Mouse (Mus musculus) ovary, postnatal 36 days (tissue): ENCODE data around the gene Hoxc10.

Source experiments
- DNase-seq: peaks from one replicate; pipeline ENCODE4 v3.0.0; 2022; ENCODE audit warnings: low spot score, mixed read lengths

The Hoxc10 gene

DNA sequence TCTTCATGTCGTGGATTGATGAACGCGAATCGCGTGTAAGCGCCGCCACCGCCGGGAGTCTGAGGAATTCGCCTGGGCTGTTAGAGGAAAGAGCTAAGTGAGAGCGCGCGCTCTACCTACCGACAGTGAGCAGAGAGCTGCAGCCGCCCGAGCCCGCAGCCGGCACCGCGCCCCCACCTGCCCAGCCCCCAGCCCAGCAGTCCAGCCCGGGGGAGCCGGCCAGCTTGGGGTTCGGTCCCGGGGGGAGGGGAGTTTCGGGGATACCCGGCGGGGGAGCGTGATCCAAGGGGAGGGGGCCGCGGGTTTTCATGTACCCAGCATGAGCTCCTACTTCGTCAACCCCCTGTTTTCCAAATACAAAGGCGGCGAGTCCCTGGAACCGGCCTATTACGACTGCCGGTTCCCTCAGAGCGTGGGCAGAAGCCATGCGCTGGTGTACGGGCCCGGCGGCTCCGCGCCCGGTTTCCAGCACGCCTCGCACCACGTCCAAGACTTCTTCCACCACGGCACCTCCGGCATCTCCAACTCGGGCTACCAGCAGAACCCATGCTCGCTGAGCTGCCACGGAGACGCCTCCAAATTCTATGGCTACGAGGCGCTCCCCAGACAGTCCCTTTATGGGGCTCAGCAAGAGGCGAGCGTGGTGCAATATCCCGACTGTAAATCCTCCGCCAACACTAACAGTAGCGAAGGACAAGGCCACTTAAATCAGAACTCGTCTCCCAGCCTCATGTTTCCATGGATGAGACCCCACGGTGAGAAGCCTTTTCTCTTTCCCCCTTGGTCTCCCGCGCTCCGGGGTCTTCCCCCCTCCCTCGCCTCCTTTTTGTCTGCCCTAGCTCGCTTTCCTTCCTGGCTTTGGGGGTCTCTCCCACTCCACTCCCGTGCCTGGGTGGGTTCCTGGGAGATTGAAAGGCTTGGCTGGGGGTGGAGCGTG, 24.1 kb downstream of the Hoxc10 start, which contains the start of gene Hoxc8:
Gene Hoxc8 (plus strand): TSS at position 147 of the 937 bp plus-strand sequence.
- no peak for DNase-seq

DNA sequence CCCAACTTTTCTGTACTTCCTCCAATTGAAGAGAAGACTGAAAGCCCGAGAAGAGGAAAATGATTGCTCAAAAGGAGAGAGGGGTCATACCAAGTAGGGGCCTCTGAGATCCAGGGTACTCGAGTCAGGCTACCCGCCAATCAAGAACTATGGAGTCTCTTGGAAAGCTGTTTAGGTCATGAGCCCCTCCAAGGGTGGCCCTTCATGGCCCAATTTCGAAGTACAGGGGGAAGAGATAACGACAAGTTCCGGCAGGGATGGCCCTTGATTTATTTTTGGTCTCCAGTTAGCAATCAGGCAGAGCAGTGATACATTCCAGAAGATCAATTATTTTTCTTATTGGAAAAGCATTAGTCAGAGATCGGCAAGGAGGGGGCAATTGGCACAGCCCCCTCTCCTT, 25.2 kb downstream of the Hoxc10 start:
- no peak for DNase-seq

DNA sequence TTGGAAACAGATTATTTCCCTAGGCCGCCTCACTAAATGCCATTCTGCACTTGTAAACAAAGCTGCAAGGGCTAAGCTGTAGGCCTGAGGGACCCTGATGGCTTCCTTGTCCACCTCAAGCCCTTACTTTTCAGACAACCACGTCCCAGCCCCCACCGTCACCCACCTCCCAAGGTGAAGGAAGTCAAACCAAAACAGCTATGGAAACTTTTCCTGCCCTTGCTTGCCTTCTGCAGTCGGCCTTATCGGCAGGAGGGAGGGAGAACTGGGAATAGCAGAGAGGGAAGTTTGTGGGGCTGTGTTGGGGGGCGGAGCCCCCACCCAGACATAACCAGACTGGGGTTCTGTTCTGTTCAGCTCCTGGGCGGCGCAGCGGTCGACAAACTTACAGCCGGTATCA, 25.6 kb downstream of the Hoxc10 start:
- DNase-seq: no peak

DNA sequence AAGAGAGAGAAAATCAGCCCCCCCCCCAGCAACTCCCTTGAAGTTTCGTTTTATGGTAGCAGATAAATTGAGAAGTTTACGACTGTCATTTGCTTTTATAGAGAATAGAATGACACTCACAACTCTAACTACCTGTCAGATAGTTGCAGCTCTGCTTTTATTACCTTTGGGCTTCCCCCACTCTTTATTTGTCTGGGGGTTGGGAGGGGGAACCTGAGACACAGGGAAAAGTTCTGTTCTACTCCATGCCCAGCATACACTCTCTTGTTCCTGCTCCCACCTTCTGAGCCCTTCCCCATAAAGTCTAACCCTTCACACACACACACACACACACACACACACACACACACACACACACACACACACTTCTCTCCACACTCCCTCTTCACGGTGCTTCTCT, 26.3 kb downstream of the Hoxc10 start:
- DNase-seq: no peak

DNA sequence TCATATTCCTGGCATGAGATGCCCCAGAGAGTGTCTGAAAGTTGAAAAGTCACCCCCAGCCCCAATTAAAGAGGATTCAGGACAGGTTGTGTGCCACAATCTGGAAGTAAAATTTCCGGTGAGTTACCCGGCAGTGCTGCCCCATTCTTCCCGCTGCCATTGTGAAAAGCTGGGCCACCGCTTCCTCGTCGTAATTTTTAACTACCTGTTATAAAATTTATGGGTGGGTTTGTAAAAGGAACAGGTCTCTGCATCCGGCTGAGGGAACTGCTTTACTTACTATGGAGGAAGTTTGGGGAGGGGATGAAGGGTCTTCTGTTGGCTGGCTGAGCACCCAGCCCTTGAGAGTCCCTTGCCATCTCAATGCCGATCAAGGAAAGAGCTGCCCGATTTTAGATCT, 30.0 kb downstream of the Hoxc10 start:
- DNase-seq: no peak

DNA sequence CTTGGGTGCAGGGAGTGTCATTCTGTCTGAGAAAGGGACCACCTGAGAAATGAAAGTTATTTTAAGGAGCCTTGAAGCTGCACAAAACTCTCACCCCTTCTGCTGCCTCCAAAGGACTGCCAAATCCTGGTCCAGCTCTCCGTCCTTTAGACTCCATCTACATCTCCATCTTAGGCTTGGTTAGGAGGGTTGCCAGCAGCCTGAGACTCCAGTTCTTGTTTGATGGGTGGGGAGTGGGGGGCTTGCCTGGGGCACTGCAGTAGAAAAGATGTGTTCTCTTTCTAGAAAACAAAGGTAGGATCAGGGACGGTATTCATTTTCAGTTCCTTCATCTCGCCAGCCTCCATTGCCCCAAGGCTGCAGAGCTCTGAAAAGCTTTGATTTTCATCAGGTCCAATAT, 30.8 kb downstream of the Hoxc10 start:
- no peak for DNase-seq

DNA sequence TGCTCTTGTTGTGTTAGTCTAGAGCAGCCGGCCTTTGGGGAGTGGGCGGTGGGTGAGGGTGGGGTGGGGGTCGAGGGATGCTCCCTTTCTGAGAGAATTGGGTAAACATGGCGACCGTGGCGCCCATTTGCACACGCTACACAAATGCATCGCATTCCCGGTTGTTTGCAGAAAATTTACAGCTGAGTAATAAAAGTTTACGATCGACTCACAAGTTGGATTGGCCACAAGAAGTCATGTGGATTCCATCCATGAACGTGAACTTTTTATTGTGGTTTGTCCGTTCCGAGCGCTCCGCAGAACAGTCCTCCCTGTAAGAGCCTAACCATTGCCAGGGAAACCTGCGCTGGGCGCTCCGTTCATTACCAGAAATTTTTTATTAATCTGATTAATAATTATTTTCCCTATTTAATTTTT, 31.4 kb downstream of the Hoxc10 start, which contains the start of gene Hoxc6:
Gene Hoxc6 (plus strand): TSS at position 319 of the 417 bp plus-strand sequence.
- peak; percentile 36 for DNase-seq

DNA sequence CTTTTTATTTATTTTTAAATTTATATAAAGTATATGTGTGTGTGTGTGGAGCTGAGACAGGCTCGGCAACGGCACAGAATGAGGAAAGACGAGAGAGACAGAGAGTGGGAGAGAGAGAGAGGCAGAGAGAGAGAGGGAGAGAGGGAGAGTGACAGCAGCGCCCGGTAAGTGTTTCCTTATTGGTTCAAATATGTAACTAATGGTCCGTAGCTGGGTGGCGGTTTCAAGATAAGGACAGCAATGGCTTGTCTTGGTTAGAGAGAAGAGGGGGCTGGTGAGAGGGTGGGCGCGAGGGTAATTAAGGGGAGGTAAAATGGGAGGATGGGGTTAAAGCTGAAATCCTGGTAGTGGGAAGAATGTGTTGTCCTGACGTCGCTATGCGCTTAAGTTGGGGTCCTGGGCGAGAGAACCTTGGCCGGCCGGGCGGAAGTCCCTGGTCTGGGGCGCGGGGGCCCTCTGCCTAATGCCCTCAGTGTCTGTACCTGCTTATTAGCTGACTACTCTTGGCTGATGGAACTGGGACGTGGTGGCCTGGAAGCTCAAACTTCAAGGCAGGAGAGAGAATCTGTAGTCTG, 32.1 kb downstream of the Hoxc10 start:
- DNase-seq: no peak

DNA sequence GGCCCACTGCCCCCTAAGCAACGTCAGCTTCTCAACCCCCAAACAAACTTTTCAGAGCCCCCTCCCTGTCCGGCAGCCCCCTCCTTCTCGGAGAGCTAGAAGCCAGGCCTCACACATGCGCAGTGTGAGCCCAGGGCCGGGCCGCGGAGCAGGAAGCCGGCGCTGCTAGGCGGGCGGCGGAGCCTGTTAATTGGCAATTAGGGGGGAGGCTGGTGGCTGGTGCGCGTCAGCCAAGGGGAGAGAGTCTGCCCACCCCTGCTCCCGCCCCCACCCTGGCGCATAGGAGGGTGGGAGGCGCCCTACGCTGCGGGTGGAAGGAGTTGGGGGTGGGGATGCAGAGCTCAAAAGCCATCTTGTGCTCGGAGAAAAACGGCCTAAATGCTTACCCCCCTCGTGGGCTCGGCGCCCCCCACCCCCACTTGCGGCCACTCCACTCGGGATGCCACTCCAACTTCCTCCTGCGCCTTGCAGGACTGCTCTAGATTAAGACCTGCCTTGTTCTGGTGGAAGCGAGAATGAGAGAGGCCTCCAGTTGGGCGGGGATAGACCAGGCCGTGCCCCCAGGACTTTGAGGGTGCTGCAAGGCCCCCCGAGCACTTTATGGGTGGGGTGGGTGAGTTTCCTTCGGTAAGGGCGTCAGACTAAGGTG, 32.7 kb downstream of the Hoxc10 start:
- peak; percentile 92 for DNase-seq

DNA sequence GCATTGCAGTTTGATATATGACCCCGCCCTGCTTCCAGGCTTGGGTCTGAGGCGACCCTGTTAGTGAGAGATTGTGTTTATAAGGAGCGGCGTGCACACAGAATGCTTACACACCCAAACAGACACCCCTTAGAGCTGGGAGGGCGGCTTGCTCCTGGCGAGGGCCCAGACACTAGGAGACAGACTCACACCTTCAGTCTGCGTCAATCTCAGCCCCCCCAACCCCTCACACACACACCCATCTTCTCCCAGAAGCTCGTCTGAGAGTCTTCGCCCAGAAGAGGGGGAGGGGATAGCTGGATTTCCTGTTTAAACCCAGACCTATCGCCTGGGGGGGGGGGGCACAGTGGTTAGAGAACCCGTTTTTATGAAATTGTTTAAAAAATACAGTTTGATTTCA, 33.4 kb downstream of the Hoxc10 start:
- peak; percentile 58 for DNase-seq

DNA sequence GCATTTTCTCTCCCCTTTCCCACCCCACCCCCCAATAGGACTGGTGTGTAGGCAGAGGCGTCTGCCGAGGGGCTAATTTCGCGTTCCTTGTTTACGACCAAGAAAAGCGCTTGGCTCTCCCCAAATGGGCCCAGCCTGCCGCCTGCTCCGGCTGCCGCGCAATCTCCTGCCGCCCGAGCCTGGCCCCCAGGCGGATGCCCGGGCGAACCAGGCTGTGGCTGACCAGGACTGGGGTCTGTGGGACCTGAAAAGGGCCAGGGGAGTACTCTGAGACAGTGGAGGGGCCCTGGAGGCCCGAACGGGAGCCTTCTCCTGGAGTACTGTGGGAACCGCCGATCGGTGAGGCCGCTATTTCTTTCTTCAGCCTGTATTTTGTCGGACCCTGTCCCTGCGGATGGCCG, 33.9 kb downstream of the Hoxc10 start:
- DNase-seq: peak; percentile 53

DNA sequence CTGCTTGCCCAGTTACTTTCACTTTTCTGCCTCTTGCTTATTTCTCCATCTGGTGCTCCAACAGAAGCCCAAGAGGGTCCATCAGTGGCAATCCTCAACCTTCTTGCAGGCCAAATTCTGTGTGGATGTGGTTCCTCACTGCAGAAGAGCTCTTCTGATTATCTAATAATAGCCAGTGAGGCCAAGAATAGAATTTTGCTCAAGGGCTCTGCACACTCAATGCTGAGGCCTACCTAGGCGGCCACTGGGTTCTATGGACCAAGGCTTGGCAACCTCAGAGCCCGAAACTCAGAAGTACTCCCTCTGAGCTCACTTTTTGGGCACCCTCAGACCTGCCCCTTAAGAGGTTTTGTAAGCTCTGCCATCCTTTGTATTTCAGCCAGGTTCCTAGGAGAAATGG, 34.8 kb downstream of the Hoxc10 start:
- DNase-seq: no peak

DNA sequence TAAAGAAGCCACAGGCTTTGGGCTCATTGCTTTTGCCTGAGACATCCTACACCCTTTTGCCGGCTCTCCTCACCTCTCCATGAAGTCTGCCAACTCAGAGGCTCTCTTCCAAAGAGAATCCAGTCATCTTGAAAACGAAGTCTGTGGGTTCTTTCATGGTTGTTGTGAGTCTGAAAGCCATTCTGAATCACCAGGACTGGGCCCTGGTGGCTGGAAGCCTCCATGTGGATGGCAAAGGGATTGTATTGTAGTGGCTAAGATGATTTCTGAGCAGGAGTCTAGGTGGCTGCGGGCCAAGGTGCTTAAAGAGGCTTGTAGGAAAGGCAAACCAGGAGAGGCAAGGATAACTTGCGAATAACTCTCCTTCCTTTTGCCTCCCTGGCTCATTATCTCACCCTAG, 35.6 kb downstream of the Hoxc10 start:
- no peak for DNase-seq

DNA sequence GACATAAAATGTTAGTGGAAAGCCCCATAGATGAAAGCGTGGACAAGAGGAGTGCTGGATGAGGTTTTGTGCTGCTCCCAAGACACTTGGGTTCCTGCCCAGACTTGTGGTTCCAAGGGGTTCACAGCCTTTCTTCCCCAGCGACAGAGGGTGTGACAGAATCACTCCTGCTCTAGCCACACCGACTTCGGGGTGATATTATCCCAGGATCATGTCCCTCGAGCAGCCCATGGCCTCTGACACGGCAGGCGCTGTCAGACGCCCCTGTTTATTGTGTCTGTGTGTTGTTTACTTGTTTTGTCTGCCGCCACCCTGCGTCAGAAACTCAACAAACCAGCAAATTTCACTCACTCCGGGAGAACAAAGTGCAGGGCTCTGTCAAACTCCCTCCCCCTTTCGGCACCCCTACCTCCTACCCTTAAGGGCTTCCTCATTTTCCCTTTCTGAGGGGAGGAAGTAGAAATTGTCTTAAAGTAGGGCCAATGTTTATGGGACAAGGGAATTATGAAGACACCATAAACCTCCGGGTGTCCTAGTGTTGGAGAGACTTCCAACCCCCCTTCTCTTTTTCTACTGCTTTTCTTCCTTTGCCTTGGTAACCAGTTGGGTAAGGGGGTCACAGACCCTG, 36.3 kb downstream of the Hoxc10 start:
- no peak for DNase-seq

DNA sequence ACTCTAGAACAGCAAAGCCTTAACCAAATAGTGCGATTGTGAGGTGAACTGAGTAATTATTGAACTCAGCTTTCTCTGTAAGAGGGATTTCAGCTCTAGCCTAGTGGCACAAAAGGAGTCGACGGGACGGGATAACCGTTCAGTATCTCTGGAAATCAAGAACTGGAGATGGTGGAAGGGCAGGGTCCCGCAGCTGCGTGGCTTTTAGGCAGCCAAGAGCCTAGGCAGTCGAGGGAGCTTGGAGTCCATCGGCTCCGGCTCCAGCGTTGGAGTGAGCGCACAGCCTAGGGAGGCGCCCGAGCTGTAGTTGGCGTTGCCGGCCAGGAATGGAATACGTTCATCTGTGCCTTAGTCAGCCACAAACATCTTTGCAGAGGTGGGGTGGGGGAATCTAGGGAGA, 38.7 kb downstream of the Hoxc10 start:
- DNase-seq: no peak

DNA sequence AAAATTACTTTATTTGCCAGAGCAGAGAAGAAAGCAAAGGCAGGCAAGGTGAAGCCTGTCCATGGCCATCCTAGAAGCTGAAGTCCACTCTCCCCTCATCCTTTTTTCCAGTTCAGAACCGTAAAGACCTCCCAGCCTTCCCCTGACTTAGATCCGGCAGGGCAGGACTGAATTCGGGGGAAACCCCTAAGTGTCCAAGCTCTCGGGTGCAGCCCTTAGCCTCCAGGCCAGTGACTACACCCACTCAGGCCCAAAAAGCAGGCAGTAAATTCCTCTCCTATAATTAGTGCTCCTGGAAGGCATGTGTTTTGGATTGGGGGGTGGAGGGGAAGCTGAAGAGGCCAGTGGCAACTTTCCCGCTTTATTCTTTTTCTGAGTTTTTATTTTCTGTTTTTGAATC, 39.2 kb downstream of the Hoxc10 start:
- DNase-seq: no peak

DNA sequence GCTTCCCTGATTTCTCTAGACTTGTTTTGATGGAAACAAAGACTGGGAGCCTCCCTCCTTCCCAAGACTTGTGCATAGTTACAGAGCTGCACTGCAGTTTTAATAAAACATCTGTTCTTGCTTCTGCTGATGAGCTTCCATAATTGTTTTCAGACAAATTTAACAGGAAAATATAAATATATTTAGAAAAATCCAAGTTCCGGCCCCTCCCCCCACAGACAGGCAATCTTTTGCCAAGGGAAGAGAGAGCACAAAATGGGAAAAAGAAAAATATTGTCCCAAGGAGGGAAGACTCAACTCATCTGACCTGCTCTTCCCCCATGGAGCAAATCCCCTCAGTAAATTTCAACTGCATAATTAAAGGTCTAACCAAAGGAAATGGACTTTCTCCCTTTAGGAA, 39.7 kb downstream of the Hoxc10 start:
- DNase-seq: no peak

DNA sequence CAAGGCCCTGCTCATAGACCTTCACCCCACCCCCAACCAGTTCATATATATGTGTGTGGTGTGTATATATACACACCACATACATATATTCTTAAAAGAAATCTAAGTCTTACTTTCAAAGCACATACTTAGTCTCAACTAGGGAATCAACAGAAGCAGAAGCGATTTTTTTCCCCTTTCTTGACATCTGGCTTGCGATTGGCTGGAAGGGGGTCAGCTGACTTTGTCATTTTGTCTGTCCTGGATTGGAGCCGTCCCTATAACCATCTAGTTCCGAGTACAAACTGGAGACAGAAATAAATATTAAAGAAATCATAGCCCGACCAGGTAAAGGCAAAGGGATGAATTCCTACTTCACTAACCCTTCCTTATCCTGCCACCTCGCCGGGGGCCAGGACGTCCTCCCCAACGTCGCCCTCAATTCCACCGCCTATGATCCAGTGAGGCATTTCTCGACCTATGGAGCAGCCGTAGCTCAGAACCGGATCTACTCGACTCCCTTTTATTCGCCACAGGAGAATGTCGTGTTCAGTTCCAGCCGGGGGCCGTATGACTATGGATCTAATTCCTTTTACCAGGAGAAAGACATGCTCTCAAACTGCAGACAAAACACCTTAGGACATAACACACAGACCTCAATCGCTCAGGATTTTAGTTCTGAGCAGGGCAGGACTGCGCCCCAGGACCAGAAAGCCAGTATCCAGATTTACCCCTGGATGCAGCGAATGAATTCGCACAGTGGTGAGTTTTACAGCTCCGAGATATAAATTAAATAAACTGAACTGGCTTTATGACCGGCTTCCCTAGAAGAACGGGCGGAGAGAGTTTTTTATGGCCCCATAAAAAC, 42.9 kb downstream of the Hoxc10 start:
- no peak for DNase-seq

DNA sequence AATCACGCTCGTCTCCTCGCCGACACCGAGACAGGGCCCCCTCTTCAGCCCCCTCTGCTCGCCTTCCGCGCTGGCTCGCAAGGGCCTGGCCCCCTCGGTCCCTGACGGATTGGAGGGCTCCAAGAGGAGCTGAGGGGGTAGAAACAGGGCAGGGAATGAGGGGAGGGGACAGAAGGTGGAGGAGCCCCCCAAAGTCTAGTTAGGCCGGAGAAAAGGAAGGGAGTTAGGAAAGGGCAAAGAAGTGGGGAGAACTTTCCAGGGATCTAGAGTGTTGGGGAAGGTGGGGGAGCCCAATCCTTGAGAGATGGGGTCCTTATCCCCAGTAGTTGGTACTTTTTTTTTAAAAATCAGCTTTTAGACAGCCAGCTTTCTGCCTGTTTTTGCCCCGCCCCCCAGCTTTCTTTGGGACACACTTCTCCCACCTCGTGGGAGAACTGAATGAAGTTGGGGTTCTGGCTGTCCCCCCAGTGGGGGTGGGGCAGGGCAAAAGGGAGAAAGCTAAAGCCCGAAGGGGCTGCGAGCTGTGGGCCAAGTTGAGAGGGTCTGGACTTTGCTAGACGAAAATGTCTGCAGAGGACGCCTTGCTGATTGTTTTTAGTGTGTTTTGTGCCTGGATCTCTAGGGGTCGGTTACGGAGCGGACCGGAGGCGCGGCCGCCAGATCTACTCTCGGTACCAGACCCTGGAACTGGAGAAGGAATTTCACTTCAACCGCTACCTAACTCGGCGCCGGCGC, 43.7 kb downstream of the Hoxc10 start:
- DNase-seq: no peak

DNA sequence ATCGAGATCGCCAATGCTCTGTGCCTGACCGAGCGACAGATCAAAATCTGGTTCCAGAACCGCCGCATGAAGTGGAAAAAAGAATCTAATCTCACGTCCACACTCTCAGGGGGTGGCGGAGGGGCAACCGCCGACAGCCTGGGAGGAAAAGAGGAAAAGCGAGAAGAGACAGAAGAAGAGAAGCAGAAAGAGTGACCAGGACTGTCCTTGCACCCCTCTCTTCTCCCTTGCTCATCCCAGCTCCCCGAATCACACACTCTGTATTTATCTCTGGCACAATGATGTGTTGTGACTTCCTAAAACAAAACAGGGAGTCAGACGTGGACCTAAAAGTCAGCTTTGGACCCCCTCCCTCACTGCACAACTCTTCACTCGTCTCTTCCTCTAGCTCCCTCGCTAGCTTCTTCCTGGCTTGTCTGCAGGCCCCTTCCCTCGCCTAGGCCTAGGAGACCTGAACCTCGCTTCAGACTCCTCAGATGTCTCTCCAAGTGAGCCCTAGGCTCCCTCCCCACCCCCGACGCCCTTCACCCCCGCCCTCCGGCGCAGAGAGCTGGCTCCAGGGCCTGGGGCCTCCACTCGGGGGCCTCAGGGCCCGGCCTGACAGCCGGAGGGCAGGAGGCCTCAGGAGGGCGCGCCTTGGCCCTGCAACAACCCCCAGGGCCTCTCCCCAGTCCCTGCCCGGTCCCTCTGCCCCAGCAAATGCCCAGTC, 44.4 kb downstream of the Hoxc10 start:
- no peak for DNase-seq
